In the genomic region with DNA sequence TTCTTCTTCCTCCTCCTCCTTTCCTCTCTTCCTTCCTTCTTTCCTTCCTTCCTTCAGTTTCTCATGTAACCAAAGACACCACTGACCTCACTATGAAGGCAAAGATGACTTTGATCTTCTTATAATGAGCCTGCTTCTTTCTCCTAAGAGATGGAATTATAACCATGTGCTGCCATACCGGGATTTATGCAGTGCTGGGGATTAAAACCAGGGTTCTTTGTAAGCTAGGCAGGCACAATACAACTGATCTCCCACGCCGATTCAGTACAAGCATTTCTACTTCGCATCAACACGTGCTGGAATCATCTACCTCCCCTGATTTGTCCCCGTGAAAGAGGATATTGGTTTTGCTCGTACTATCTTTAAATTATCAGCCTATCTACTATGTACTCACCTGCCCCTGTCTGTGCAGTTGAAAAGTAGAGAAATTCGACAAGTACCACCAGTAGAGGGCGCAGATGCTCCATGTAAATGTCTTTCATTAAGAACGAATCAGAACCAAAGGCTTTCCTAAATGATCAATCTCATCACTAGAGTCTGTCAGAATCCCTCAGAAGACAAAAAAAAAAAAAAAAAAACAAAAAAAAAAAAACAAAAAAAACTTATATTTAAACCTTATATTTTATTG, we compare ENCODE assay signal across 8 mouse cellular contexts.
A peak's percentile ranks its signal among the peaks of the same experiment; 100 is the strongest.
DNase-seq lines count a peak whose midpoint lies in the region; ATAC-seq lines count a peak whose summit lies in the region.

No protein-coding gene starts in this region.

- H3K4me2 ChIP-seq in hindbrain, embryonic 12.5 days (replicated peaks) = no peak overlapping the region

- no peak overlapping the region for H3K27ac ChIP-seq in hindbrain, embryonic 12.5 days

- no peak overlapping the region for H3K9ac ChIP-seq in hindbrain, embryonic 12.5 days

- peak; percentile 68 for ATAC-seq in hindbrain, embryonic 12.5 days (ENCODE audit: low FRiP score)
- peak; percentile 75 for ATAC-seq in megakaryocyte-erythroid progenitor cell, adult 5-6 weeks (replicated peaks; ENCODE audit: low FRiP score, low TSS enrichment, poor library complexity, severe bottlenecking)

- 24% methylated on average over 10 of the region's 10 CpGs for WGBS in hindbrain, embryonic 12.5 days

- H3K4me3 ChIP-seq in hindbrain, embryonic 12.5 days = no peak overlapping the region

- intact Hi-C loops in heart, postnatal 25 days (cut with DNase I) = loop anchor here (10.0 kb wide), 2 partner anchors 1211 to 1421 kb away; a partner anchor contains a TSS

- H3K27me3 ChIP-seq in hindbrain, embryonic 12.5 days = no peaks in the 10 kb centered on the region

- H3K4me1 ChIP-seq in hindbrain, embryonic 12.5 days = no peaks in the 10 kb centered on the region

- H3K9me3 ChIP-seq in hindbrain, embryonic 12.5 days (replicated peaks) = no peaks in the 10 kb centered on the region

- no peaks in the 10 kb centered on the region for H3K36me3 ChIP-seq in hindbrain, embryonic 12.5 days

- peak; percentile 26 to 77 for DNase-seq in heart, adult 18-20 months
- no peak for DNase-seq in heart, postnatal 25 days (ENCODE audit: low spot score)
- peak; percentile 76 for DNase-seq in adrenal gland, postnatal 10 days
- peak; percentile 59 for DNase-seq in embryo, embryonic 9.5 days (ENCODE audit: extremely low spot score)
- DNase-seq in layer of hippocampus, postnatal 25 days (ENCODE audit: extremely low spot score in 1 of 2, low spot score in 1 of 2) = peak; percentile 35 to 87
- peak; percentile 90 for DNase-seq in right cerebral cortex, postnatal 4 days
